16 mouse cellular contexts compared by ENCODE assay signal in the genomic region with DNA sequence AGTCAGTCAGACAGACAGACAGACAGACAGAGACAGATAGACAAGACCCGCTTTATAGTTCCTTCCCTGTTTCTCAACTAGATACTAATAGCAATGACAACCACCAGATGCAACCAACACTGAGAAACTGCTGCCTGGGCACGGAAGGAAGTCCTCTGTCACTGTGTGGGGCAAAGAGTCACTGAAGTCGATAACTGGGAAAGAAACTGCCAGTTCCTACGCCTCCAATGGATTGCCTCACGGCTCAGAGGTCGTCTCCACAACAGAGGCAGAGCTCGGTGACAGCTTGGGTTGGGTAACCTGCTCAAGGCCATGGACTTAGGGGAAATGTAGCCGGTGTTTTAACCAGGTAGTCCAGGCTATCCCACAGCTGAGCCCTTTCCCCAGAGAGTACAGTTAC. TPM values are rescaled to one million over a fixed set of nuclear protein-coding genes. Genes with fewer than 3 reads are reported as not detected.
DNase-seq lines count a peak whose midpoint lies in the region; ATAC-seq and TF ChIP-seq lines count a peak whose summit lies in the region.
"Had no signal": no experiment of that assay in that cellular context is flagged by ENCODE, and none has a peak within 500 bp of the region (broad histone marks: within the 10 kb centered on the region; RNA-seq: fewer than 3 reads in every experiment).

No protein-coding gene starts in this region.

- H3K36me3 ChIP-seq in liver, embryonic 11.5 days (ENCODE audit: control insufficient read depth, insufficient read depth, low read length) = peaks cover 14% of the 10 kb centered on the region
- peaks cover 3% of the 10 kb centered on the region; the same call in 1 of the 2 replicates for H3K36me3 ChIP-seq in small intestine, adult 2 months (ENCODE audit: control insufficient read depth, insufficient read depth, low read length)
- H3K36me3 ChIP-seq: heart, embryonic 15.5 days had no signal

- no peak overlapping the region for H3K4me2 ChIP-seq in liver, embryonic 11.5 days
- H3K4me2 ChIP-seq: heart, embryonic 15.5 days; limb, embryonic 13.5 days had no signal

- no peaks in the 10 kb centered on the region for H3K27me3 ChIP-seq in liver, embryonic 11.5 days (replicated peaks; ENCODE audit: control insufficient read depth, insufficient read depth, low read length)
- no peaks in the 10 kb centered on the region for H3K27me3 ChIP-seq in small intestine, adult 2 months (ENCODE audit: control insufficient read depth, insufficient read depth, low read length)
- H3K27me3 ChIP-seq: heart, embryonic 15.5 days; limb, embryonic 13.5 days had no signal

- H3K4me1 ChIP-seq in liver, embryonic 11.5 days (replicated peaks; ENCODE audit: control insufficient read depth, insufficient read depth, low read length) = peaks cover 70% of the 10 kb centered on the region
- H3K4me1 ChIP-seq in small intestine, adult 2 months (ENCODE audit: control insufficient read depth, insufficient read depth, insufficient read length, low read length) = peaks cover 52% of the 10 kb centered on the region

- DNase-seq in kidney, postnatal 36 days = peak; percentile 45 to 50
- no peak for DNase-seq in kidney, postnatal 4 days
- DNase-seq in liver, embryonic 11.5 days (ENCODE audit: low spot score) = no peak
- no peak for DNase-seq in layer of hippocampus, postnatal 14 days (ENCODE audit: low spot score in 2 of 2)
- DNase-seq in spleen, adult 18-20 months = no peak
- DNase-seq: cerebellum, adult 18-20 months; right cerebral cortex, postnatal 14 days; thymus, adult 2 months had no signal

- TF ChIP-seq CTCF in small intestine, adult 2 months (IDR thresholded peaks at IDR 0.05; ENCODE audit: extremely low read depth, insufficient read length, insufficient replicate concordance, low read depth, low read length) = no peak

- TF ChIP-seq POLR2A in small intestine, adult 2 months (IDR thresholded peaks at IDR 0.05; ENCODE audit: low read depth, low read length) = no peak

- H3K4me3 ChIP-seq in liver, embryonic 11.5 days (ENCODE audit: low read depth, low read length) = no peak overlapping the region
- no peak overlapping the region for H3K4me3 ChIP-seq in small intestine, adult 2 months (ENCODE audit: low read depth, low read length)
- H3K4me3 ChIP-seq: heart, embryonic 15.5 days; hindbrain, embryonic 10.5 days; left cerebral cortex, adult 2 months; limb, embryonic 13.5 days had no signal

- WGBS in liver, embryonic 11.5 days = 52% methylated on average over 8 of the region's 8 CpGs
- WGBS in small intestine, adult 2 months = 28% methylated on average over 8 of the region's 8 CpGs

- peak; percentile 90 for ATAC-seq in granulocyte monocyte progenitor cell, adult 5-6 weeks (replicated peaks; ENCODE audit: poor library complexity, severe bottlenecking)
- ATAC-seq in liver, embryonic 11.5 days (replicated peaks; ENCODE audit: low FRiP score) = no peak
- ATAC-seq: midbrain, embryonic 16.5 days had no signal

- no peaks in the 10 kb centered on the region for H3K9me3 ChIP-seq in liver, embryonic 11.5 days (ENCODE audit: control insufficient read depth, low read length)
- H3K9me3 ChIP-seq: heart, embryonic 15.5 days; hindbrain, embryonic 10.5 days; limb, embryonic 13.5 days had no signal

- H3K27ac ChIP-seq in liver, embryonic 11.5 days (ENCODE audit: low read depth, low read length) = peak overlapping the region; percentile 26; the same call in 1 of the 2 replicates
- H3K27ac ChIP-seq in small intestine, adult 2 months (ENCODE audit: insufficient read depth, low read depth, low read length) = peak overlapping the region; percentile 92
- H3K27ac ChIP-seq: heart, embryonic 15.5 days; hindbrain, embryonic 10.5 days; left cerebral cortex, adult 2 months; limb, embryonic 13.5 days had no signal

- H3K9ac ChIP-seq in liver, embryonic 11.5 days (ENCODE audit: low read depth, low read length) = no peak overlapping the region
- H3K9ac ChIP-seq: heart, embryonic 15.5 days had no signal

RNA-seq across cellular contexts. Expression of a gene that starts 12.1 kb away (rescaled TPM):
- 11.1 and 14.2 TPM in 2 replicates for total RNA-seq in granulocyte monocyte progenitor cell, adult 5-6 weeks (2014; fragmentation: Nextera tagmentation)
- total RNA-seq in granulocyte monocyte progenitor cell, adult 5-6 weeks (2017) = 7.1 and 11.6 TPM in 2 replicates
- 51.6 and 52.0 TPM in 2 replicates for polyA plus RNA-seq in liver, embryonic 11.5 days (2014; fragmentation: Nextera tagmentation; extraction: Ambion mirVana)
- 21.4 and 35.7 TPM in 2 replicates for polyA plus RNA-seq in small intestine, adult 2 months (2012; rRNA removed)
- 10 to 100 TPM; 18.2 to 24.4 TPM for total RNA-seq in layer of hippocampus, postnatal 14 days (2021)

RNA-seq across cellular contexts. Expression of a gene that starts 17.5 kb away (rescaled TPM):
- total RNA-seq in granulocyte monocyte progenitor cell, adult 5-6 weeks (2014; fragmentation: Nextera tagmentation) = not detected in 2 replicates
- total RNA-seq in granulocyte monocyte progenitor cell, adult 5-6 weeks (2017) = not detected in 2 replicates
- not detected in 2 replicates for polyA plus RNA-seq in liver, embryonic 11.5 days (2014; fragmentation: Nextera tagmentation; extraction: Ambion mirVana)
- 0.55 and 1.2 TPM in 2 replicates for polyA plus RNA-seq in small intestine, adult 2 months (2012; rRNA removed)
- total RNA-seq in layer of hippocampus, postnatal 14 days (2021) = not detected
- polyA plus RNA-seq: forebrain, embryonic 11.5 days; midbrain, embryonic 16.5 days had no signal

Comparison
In these comparisons a context has a peak if more than half of its experiments do, and no peak if none do; other contexts are left out.
1. DNase-seq: peak in kidney, postnatal 36 days (2 of 2); none in kidney, postnatal 4 days (0 of 2), liver, embryonic 11.5 days (single experiment), layer of hippocampus, postnatal 14 days (0 of 2) and spleen, adult 18-20 months (0 of 2).